Mouse (Mus musculus) thymus, adult 2 months (tissue): ENCODE measurements around the gene Nmur1. TPM values are rescaled to one million over a fixed set of nuclear protein-coding genes. Genes with fewer than 3 reads are reported as not detected.

Source experiments
- DNase-seq: peaks from one replicate; pipeline ENCODE4 v3.0.0; 2021
- H3K27ac ChIP-seq: fragments of 200-500 bp; 2 replicates; pipeline ENCODE4 v1.5.1; 2012; ENCODE audit warnings: low read length, control low read depth; ENCODE audit not compliant: control insufficient read depth, insufficient read depth
- H3K27me3 ChIP-seq: fragments of 200-500 bp; 2 replicates; pipeline ENCODE4 v1.6.1; 2012; ENCODE audit warnings: mild to moderate bottlenecking, low read length, moderate library complexity, mixed read lengths; ENCODE audit not compliant: control insufficient read depth, insufficient read depth
- H3K36me3 ChIP-seq: fragments of 200-500 bp; 2 replicates; pipeline ENCODE4 v1.6.1; 2012; ENCODE audit warnings: mild to moderate bottlenecking, low read length, moderate library complexity; ENCODE audit not compliant: control insufficient read depth, insufficient read depth
- H3K4me1 ChIP-seq: fragments of 200-500 bp; replicated peaks from 2 replicates; pipeline ENCODE4 v1.6.1; 2012; ENCODE audit warnings: low read length; ENCODE audit not compliant: control insufficient read depth, insufficient read depth
- H3K4me3 ChIP-seq: fragments of 200-500 bp; 2 replicates; pipeline ENCODE4 v1.5.1; 2012; ENCODE audit warnings: mild to moderate bottlenecking, low read length, control low read depth, moderate library complexity; ENCODE audit not compliant: control insufficient read depth, insufficient read depth
- CTCF ChIP-seq: fragments of 200-500 bp; IDR thresholded peaks from 2 replicates; pipeline ENCODE4 v1.5.1; 2012; ENCODE audit warnings: mild to moderate bottlenecking, control low read depth, low read length, moderate library complexity, borderline replicate concordance; ENCODE audit not compliant: control insufficient read depth, poor library complexity, insufficient read depth; ENCODE audit errors: extremely low read depth
- POLR2A ChIP-seq: fragments of 200-500 bp; IDR thresholded peaks from 2 replicates; pipeline ENCODE4 v1.6.1; 2012; ENCODE audit warnings: mild to moderate bottlenecking, low read length, control low read depth, moderate library complexity; ENCODE audit not compliant: control insufficient read depth, poor library complexity, insufficient read depth; ENCODE audit errors: extremely low read depth
- WGBS: fragments of 180-500 bp; shearing (Covaris S2); methylation state at CpG from one replicate; pipeline ENCODE4 v1.1.7; 2018; 5-methylcytosine and 5-hydroxymethylcytosine counted together
- polyA plus RNA-seq: library from polyadenylated mRNA; depleted of rRNA; stranded (reverse); fragments of >200 nt; gene quantifications from 2 replicates; pipeline ENCODE4 v1.2.3, GENCODE M21; 2012

Nmur1 gene
- polyA plus RNA-seq, 1 experiment = 0.44 TPM

GRCm38 (mm10) chr1:86440887-86441723 lies 15.1 kb upstream of the Nmur1 start:
- H3K27ac ChIP-seq = peak overlapping the region; percentile 85
- no peaks in the 10 kb centered on the region for H3K27me3 ChIP-seq
- H3K4me1 ChIP-seq = peaks cover 24% of the 10 kb centered on the region
- peak overlapping the region; percentile 75 for H3K4me3 ChIP-seq
- under 1% methylated on average over 27 of the region's 29 CpGs for WGBS
- H3K36me3 ChIP-seq = no peaks in the 10 kb centered on the region
- no peak for TF ChIP-seq CTCF
- no peak for TF ChIP-seq POLR2A
- DNase-seq = peak; percentile 73

GRCm38 (mm10) chr1:86440171-86440886 lies 14.3 kb upstream of the Nmur1 start:
- H3K36me3 ChIP-seq = no peaks in the 10 kb centered on the region
- TF ChIP-seq POLR2A = no peak
- peak; percentile 78; the same call in 1 of the 2 replicates for TF ChIP-seq CTCF
- peaks cover 28% of the 10 kb centered on the region for H3K4me1 ChIP-seq
- DNase-seq = peak; percentile 90
- H3K4me3 ChIP-seq = peak overlapping the region; percentile 75; the same call in 1 of the 2 replicates
- H3K27ac ChIP-seq = no peak overlapping the region
- H3K27me3 ChIP-seq = no peaks in the 10 kb centered on the region
- WGBS = 19% methylated on average over 18 of the region's 18 CpGs

GRCm38 (mm10) chr1:86439487-86440170 lies 13.6 kb upstream of the Nmur1 start:
- TF ChIP-seq CTCF (no peak), POLR2A (no peak)
- Histone ChIP-seq H3K36me3 (no peaks in the 10 kb centered on the region), H3K4me3 (no peak overlapping the region), H3K4me1 (peaks cover 35% of the 10 kb centered on the region), H3K27ac (no peak overlapping the region), H3K27me3 (no peaks in the 10 kb centered on the region)
- 73% methylated on average over 8 of the region's 8 CpGs for WGBS
- DNase-seq = no peak

DNA sequence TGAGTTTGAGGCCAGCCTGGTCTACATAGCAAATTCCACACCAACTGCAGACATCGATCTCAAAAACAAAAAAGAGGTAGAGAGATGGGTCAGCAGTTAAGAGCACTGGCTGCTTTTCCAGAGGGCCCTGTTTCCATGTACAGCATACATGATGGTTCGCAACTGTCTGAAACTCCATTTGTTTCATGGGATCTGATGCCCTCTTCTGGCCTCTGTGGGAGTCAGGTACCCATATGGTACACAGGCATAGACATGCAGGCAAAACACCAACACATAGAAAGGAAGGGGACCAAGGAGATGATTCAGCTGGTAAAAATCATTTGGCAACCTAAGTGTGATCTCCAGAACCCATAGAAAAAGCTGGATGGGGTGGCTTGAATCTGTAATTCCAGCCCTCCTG lies 12.5 kb upstream of the Nmur1 start:
- TF ChIP-seq CTCF = no peak
- TF ChIP-seq POLR2A = no peak

GRCm38 (mm10) chr1:86438014-86438319 lies 11.9 kb upstream of the Nmur1 start:
- Histone ChIP-seq H3K4me3 (no peak overlapping the region), H3K27ac (no peak overlapping the region), H3K4me1 (peaks cover 34% of the 10 kb centered on the region), H3K36me3 (no peaks in the 10 kb centered on the region), H3K27me3 (no peaks in the 10 kb centered on the region)
- TF ChIP-seq CTCF (no peak), POLR2A (no peak)
- no peak for DNase-seq
- WGBS = 55% methylated on average over 6 of the region's 6 CpGs

More for the DNA sequence above, 12.5 kb upstream of the Nmur1 start:
- no peaks in the 10 kb centered on the region for H3K36me3 ChIP-seq
- peaks cover 34% of the 10 kb centered on the region for H3K4me1 ChIP-seq
- H3K4me3 ChIP-seq = no peak overlapping the region
- 79% methylated on average over 2 of the region's 2 CpGs for WGBS
- DNase-seq = no peak
- H3K27ac ChIP-seq = no peak overlapping the region
- H3K27me3 ChIP-seq = no peaks in the 10 kb centered on the region
